Mouse (Mus musculus) MEL (cell line): ENCODE data around the gene Sostdc1.

Experiments
- CTCF ChIP-seq, 3 experiments: IDR thresholded peaks in 2 of 3; conservative IDR thresholded peaks in 1 of 3; 2 replicates each; pipeline ENCODE4 v1.5.1; 2011 to 2012; ENCODE audit warnings: low read length in 3 of 3, low read depth in 2 of 3, mild to moderate bottlenecking in 2 of 3, improper control_type of control experiment in 1 of 3, inconsistent platforms in 1 of 3, mixed read lengths in 1 of 3, moderate library complexity in 1 of 3; ENCODE audit not compliant: control insufficient read depth in 1 of 3, insufficient read depth in 1 of 3, poor library complexity in 1 of 3, severe bottlenecking in 1 of 3
- GATA1 ChIP-seq: IDR thresholded peaks from 2 replicates; pipeline ENCODE4 v1.6.1; 2011; ENCODE audit warnings: low read depth, low read length, improper control_type of control experiment
- POLR2A ChIP-seq, 2 experiments: IDR thresholded peaks; 2 replicates each; pipeline ENCODE4 v1.6.1; 2011 to 2012; ENCODE audit warnings: low read length in 2 of 2, mild to moderate bottlenecking in 2 of 2, control low read depth in 1 of 2, improper control_type of control experiment in 1 of 2, low read depth in 1 of 2, moderate library complexity in 1 of 2; ENCODE audit not compliant: control insufficient read depth in 1 of 2, insufficient read depth in 1 of 2, poor library complexity in 1 of 2
- ZC3H11A ChIP-seq: IDR thresholded peaks from 2 replicates; pipeline ENCODE4 v1.6.1; 2012; ENCODE audit warnings: low read depth, mild to moderate bottlenecking, inconsistent platforms, low read length, improper control_type of control experiment

DNA sequence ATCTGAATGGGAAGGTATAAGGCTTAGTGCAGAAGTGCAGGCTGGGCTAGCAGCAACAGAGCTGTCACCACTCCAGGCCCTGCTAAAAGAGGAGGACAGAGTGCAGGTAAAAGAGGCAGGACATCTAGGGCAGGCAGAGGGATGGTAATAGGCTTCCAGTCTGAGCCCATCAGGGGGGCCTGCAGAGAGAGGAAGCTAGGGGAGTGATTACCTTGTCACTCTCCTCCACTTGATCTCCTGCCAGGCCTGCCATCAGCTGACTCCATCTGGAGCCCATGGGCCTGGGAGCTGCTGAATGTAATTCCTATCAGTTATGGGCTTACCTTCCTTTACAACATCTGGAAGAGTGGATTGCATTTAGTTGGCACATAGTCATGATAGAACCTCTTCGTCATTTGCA is 18.7 kb downstream of the Sostdc1 start:
- no peak for TF ChIP-seq POLR2A (IDR thresholded peaks at IDR 0.05; ENCODE audit: control insufficient read depth in 1 of 2, insufficient read depth in 1 of 2, low read depth in 1 of 2, low read length in 2 of 2, poor library complexity in 1 of 2)
- no peak for TF ChIP-seq ZC3H11A
- TF ChIP-seq CTCF (IDR thresholded peaks at IDR 0.05 in 2 of 3, conservative IDR thresholded peaks at IDR 0.05 in 1 of 3; ENCODE audit: control insufficient read depth in 1 of 3, insufficient read depth in 1 of 3, low read depth in 2 of 3, low read length in 3 of 3, poor library complexity in 1 of 3, severe bottlenecking in 1 of 3): no peak
- TF ChIP-seq GATA1: no peak
